Mouse (Mus musculus) cerebellum, postnatal 25 days (tissue): ENCODE data around the gene Lrrc29.

Source experiments
- DNase-seq, 2 experiments: peaks; one replicate each; pipeline ENCODE4 v3.0.0; 2021; ENCODE audit warnings: mixed read lengths in 2 of 2

Lrrc29 gene

DNA sequence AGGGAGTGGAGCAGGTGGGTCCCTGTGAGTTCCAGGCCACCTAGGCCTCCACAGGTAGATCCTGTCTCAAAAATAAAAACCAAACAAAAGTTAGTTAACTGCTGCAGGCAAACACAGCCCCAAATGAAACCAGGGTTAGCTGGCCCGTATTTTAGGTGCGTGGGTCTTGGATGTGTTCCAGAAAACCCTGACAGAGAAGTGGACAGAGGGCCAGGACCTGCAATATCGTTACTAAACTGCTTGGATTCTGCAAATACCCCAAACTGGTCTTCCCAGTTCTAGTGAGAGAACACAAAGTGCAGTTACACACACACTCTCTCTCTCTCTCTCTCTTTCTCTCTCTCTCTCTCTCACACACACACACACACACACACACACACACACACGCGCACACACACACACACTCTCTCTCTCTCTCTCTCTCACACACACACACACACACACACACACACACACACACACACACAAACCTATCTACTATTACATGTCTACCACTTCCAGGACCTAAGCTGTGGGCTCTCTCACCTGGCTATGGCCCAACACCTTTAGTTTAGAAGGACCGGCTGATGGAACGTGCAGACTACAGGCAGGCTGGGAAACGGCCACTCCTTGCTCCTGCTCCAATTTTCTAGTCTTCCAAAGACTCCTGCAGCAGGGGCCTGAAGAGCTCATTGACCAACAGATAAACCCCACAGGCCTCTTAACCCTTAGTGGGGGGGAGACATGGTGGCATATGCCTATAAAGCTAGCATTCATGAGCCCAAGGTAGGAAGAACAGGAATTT lies 17.9 kb upstream of the Lrrc29 start:
- DNase-seq, result no peak

DNA sequence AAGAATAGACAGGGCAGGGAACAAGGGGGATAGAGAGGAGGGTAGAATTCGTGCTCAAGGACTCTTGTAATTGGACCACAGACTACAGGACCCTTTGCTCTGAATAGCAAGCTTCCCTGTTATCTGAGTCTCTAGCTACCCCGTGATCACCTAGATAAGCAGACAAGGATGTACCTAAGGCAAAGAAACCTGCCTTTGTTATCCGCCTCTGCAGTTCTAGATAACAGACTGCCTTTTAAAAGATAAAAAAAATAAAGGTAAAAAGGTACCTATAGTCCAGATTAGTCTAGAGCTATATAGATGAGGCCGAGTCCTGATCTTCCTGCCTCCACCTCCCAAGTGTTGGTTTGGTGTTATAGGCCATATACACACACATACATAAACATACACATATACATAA lies 16.7 kb upstream of the Lrrc29 start:
- no peak for DNase-seq

DNA sequence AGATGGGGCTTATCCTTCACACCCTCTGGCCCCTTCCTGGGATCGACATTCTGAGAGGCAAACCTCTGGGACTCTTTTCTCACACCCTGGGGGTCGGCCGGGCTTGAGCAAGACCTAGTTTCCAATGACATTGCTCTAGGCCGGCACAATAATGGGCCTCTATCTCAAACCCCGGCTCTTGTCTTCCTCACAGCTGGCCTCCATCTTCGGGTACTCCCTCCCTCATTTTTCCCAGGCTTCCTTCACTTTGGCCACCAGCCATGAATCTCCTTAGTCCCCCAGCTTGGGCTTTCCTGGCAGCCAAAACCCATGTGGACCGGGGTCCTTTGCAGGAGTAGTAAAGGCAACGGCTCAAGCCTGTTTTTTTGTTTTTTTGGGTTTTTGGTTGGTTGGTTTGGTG lies 15.3 kb upstream of the Lrrc29 start:
- DNase-seq, result no peak

DNA sequence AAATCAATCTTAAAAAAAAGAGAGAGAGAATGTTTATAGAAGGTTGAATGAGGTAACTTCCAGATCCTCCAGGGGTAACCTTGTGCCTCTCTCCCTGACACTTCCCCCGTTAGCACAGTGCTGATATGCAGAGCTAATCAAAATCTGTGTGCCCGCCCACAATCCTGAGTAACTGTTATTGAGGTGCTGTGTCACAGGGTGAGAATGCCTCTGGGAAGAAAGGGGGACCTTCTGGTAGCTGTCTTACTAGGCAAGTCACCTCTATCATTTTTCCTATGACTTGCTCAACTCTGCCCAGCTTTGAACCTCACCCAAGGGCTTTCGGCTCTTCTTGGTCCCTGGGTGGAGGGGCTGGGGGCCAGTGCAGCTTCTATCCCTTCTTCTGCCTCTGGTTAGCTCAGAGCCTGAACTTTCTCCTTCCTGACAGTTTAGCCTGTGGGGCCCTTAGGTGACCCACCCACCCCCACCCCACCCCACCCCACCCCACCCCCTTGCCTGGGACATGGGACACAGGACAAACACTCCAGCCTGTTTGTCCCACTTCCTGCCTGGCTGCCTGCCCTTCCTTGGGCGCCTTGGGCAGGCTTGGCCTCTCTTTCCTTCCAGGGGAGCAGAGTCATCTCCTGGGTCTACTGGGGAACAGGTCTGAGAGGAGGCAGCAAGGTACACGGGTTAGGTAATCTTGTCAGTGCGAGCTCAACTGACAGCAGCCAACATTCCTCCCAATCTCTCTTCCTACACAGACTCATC lies 14.0 kb upstream of the Lrrc29 start:
- peak in 1 of 2 experiments; percentile 12 for DNase-seq

DNA sequence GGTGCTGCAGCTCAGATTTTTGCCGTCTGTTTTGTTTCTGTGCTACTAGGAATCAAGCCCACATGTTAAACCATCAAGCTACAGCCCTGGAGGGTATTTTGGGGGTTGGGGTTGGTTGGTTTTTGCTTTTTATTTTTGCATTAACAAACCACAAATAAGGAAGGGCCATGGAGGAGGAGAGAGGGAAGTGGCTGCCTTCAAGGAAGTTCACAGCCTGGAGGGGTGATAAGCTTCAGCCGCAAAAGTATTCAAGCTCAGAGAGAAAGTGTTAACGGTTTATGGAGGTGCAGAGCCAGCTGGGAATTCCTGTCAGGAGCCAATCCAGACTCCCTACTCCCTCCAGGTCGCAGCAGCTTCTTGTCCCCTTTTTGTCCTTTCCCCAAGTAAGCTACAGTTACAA lies 12.9 kb upstream of the Lrrc29 start:
- DNase-seq, result no peak

DNA sequence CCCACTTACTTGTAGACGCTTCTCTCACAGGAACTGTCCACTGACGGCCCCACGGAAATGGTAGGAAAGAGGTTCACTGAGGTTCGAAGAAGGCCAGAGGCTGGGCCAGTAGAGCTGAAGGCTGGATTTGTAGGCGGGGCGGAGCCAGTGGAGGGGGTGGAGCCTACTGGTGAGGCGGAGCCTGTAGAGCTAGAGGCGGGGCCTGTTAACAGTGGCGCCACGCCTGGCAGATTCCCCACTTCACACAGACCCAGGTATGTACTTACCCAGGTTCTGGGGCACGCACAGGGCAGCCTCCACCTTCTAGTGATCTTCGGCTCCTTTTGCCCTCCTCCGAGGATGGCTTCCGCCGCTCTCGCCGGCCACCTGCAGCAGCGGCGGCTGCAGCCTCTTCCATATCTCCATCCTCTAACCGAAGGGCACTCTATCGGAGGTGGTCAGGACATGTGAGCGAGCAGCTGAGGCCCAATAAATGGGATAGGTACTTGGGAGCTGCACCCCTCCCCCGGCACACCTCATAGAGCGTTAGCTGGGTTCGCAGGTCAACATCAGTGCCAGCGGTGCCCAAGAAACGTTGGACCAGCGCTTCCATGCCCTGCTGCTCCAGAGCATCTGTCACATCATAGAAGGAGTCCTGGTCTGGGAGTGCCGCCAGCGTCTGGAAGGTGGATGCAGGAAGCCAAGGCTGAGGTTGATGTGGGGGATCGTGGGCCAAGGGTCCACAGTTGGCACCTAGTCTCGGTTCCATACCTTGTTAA lies 10.5 kb upstream of the Lrrc29 start:
- peak in 1 of 2 experiments; percentile 34 for DNase-seq

DNA sequence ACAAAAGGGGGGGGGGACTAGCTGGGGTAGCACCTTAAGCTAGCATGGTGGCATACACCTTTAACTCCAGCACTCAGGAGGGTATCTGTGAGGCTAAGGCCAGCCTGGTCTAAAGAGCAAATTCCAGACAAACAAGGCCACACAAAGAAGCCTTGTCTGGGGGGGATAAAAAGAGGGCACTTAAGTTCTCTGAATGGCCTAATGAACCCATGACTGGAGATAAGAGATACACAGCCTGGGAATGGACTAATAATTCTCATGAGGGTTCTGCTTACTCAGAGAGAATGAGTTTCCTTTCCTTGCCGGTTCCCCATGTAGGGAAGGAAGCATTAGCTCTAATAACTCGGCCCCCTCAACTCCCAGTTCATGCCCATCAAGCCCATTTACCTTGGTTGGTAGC lies 6.4 kb upstream of the Lrrc29 start:
- no peak for DNase-seq

DNA sequence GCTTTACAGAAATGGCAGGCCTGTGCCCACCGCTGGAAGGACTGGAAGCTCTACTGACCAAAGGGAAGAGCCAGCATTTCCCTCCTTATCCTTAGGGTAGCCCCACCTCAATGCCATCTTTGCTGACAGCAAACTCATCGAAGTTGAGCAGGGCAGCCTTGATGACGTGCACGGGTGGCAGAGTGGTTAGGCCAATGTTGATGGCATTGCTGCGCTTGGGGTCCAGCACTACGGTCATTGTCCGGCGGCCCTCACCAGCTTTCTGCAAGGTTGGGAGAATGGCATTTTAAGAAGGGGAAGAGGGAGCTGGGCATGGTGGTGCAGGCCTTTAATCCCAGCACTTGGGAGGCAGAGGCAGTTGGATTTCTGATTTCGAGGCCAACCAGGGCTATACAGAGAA lies 5.9 kb upstream of the Lrrc29 start:
- no peak for DNase-seq

DNA sequence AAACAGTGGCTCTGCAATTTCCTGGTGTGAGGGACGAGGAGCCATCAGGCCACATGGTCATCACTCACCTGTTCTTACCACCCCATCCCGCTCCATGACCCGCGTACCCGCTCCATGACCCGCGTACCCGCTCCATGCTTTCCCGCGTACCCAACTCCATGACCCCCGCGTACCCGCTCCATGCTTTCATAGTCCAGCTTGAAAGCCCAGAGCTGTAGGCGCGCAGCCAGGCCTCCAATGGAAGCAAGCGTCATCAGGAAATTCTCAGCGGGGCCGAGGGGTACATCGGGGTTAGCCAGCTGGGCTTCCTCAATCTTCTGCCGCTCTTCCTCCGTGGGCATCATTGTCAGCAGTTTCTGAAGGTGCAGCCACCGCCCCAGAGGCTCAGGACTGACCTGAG lies 5.4 kb upstream of the Lrrc29 start:
- peak in 1 of 2 experiments; percentile 30 for DNase-seq

DNA sequence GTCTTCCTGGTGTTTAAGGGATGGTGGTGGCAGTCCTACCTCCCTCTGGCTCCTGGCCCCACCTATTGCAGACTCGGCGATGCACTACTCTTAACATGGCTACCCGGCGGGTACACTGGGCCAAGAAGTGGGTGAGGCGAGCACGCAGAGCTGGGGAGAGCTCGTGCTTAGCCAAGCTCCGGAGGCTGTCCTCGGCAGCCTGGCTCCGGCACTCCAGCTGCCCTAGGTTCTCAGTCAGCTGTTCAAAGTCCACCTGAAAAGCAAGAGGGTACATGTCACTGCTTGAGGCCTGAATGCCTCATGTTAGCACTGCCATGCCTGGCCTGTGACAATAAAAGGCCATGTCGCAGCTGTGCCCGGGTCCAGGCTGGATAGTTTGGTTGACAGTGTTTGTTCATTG lies 4.2 kb upstream of the Lrrc29 start:
- no peak for DNase-seq

DNA sequence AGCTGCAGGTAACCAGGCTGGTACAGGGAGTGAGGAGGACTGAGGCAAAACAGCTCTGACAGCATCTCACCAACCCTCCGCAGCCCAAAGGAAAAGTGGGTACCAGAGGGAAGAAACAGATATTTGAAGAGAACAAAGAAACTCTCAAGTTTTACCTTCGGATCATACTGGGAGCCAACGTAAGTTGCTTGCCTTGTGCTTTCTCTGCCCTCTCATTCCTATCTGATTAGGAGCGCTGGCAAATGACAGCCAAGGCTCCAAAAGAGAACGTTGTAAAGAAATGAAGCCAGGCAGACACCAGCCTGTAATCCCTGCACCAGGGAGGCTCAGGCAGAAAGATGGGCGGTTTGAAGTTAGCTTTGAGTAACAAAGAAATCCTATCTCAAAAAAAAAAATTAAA lies 890 bp upstream of the Lrrc29 start:
- peak in 1 of 2 experiments; percentile 16 for DNase-seq

DNA sequence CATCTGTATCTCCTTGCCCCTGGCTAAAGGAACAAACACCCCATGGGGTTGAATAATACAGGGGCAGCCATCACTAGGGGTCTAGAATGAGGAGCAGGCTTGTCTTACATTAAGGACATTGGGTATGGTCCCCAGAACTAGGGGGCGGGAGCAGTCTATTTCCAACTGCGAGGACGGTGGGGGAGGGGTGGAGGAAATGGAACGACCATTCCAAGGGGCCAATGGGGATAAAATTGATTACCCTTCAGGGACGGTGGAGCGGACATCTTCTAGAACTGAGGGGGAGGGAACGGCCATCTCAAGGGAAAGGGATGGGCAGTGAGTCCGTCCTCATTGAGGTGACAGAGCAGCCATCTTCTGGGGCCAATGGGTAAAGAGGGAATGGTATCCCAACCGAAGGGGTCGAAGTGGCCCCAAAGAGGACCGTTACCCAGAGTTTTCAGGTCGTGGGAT lies 411 bp downstream of the Lrrc29 start:
- DNase-seq, result peak in 1 of 2 experiments; percentile 60

DNA sequence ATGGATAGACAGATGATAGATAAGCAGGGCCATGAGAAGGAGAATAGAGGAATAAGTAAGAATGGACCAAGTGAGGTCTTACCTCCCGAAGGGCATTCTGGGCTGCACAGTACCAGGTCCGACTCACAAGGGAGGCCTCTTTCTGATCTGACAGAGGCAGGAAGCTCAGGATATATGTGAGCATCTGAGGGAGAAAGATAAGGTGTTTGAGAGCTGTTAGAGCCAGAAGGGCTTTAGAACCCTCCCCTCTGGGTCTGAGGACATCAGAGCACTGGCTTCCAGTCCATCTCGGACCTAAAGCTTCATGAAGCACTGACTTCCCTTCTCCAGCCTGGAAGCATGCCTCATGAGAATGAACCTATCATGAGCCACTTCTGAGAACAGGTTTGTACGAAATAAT lies 2.9 kb downstream of the Lrrc29 start:
- no peak for DNase-seq

DNA sequence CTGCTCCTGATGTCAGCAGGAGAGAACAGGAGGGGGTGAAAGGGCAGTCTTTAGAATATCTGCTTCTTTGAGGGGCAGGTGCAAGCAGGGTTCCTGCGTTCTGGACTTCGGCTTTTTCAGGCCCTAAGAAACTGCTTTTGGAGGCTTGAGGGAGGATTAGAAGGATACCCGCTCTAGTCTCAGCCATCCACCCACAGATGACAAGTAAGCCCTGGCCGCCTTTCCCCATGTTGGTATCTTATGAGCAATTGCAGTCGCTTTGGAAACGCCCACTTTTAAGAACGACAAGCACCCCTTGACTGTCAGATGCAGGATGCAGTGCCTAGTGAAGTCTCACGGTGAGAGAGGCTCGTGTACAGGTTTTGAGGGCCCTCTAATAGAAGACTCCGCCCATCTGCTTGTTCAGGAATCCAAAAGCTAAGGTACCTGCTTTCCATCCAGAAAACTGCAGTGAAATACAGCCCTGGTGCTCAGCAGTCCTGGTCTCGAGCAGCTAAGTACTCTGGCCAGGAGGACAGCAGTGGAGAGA lies 7.4 kb downstream of the Lrrc29 start:
- DNase-seq, result no peak

DNA sequence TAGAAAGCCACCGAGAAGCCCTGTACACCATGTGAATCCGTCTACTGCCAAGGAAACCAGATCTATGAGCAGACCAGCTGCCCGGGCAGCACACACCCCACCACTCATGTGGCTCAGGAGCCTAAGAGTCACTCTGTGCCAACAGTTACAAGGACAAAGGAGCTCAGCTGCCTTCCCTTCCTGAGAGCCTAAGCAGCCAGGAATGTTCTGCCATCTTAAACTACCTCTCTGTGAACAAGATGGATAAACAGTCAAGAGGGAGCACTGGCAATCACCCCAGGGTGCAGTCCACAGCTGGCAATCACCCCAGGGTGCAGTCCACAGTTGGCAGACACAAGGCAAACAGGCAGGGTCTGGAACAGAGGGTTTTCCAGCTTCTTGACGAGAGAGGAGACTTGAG lies 8.1 kb downstream of the Lrrc29 start:
- DNase-seq, result peak in 1 of 2 experiments; percentile 17

DNA sequence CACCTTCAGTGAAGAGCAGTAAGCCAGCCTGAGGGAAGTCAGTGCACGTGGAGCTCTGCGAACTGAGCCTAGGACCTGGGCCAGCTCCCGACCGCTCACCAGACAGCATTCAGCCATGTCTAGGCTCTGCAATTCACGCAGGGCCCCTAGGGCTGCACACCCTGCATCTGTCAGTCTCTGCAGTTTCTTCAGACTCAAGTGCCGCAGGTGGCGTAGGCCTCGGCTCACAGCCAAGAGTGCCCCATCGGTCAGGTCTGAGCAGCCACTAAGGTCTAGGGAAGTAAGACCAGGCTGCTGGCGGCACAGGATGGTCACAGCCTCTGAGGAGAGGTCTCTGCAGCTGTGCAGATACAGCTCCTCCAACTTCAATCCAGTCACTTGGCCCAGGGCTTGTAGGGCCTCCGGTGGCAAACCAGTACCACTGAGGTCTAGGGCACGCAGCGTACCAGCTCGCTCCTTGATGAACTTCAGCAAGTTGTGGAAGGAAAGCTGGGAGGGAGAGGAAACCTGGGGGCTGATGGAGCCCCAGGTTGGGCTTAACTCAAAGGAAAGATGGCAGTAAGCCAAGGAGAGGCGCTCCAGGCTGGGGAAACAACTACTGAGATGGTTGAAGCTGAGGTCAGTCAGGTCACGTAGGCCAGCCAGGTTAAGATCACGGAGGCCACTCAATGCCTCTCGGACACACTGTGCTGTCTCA lies 10.9 kb downstream of the Lrrc29 start:
- DNase-seq, result peak; percentile 64 to 70

DNA sequence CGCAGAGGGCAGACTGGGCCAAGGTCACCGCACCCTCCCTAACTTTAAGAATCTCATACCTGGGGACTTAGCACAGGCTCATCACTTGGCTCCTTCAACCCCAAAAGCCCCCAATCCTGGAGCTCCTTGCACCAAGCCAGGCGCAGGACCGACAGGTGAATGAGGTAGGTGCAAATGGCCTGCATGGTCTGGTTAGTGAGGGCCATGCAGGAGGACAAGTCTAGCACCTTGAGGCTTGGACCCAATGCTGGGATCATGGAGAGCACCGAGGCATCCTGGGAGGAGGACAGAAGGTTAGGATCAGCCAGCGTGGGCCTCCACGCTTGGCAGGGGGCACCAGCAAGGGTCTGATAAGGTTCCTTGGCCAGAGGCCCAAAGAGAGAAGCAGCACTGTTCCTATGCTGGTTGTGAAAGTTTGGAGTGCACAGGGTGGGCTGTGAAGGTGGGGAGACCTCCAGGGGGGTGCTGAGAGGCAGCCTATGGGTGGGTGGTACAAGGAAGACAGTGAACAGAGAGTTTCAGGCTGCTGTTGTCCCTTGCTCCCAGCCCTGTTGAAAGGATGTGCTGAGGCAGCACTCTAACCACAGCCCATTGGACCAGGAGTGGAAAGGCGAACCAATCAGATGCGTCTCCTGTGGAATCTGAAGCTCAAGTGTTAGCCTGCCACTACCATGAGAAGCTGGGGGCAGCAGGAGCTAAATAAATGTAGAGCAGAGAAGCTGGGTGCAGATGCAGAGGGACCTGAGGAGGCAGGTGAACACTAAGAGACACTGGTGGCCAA lies 12.3 kb downstream of the Lrrc29 start:
- DNase-seq, result peak in 1 of 2 experiments; percentile 21

DNA sequence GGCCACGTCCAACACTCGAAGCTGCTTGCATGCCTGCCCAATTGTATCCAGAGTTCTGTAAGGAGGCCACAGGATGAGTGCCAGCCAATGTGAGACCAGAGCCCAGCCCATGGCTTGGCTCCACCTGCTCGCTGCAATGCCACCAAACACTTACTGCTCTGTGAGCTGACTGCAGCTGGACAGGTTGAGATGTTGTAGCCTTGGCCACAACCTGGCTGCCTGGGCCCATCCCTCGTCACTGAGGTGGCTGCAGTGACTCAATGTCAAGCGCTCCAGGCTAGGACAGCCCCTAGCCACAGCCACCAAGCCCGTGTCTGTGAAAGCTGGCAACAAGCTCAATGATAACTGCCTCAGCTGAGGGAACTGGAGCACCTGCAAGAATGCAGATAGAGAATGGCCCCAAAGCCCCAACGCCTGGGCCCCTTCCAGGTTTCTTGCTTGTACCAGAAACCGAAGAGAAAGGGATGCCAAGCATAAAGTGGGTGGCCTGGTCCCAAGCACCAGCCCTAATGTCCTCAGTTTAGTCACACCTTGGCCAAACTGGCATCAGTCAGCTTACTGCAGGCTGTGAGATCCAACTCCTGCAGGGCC lies 13.1 kb downstream of the Lrrc29 start:
- DNase-seq, result peak; percentile 55 to 65

DNA sequence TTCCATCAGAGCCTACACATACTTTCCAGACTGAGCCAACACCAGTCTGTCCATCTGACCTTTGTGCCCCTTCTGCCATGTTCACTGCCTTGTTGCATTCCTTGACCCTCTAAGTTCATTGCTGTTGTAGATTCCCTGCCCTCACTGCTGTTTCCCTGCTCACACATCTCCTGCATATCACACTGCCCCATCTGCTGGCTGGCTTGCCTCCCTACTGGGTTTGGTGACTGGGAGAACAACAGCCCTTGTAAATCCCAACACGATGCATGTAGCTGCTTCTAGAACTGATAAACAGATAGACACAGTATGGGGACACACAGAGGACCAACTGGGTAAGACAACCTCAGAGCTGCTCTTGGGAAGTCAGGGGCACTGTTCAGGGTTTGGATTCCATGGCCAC lies 14.4 kb downstream of the Lrrc29 start:
- DNase-seq, result no peak

DNA sequence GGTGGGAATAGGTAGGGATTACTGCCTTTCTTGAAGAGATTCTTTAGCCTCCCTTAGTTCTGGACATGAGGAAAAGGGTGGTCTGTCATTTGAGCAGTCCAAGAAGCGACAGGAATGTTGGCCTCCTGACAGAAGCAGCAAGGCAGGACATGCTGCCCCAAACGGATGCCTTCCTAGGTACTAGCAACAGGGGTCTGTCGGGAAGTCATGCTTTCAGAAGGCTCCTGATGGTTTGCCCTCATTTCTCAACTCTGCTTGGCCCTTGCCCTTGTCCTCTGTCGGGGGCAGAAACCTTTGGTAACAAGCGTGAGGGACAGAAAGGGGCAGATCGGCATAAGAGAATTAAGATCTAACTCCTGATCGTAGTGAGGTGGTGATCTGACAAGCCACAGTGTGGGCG lies 16.0 kb downstream of the Lrrc29 start:
- peak; percentile 52 to 66 for DNase-seq

DNA sequence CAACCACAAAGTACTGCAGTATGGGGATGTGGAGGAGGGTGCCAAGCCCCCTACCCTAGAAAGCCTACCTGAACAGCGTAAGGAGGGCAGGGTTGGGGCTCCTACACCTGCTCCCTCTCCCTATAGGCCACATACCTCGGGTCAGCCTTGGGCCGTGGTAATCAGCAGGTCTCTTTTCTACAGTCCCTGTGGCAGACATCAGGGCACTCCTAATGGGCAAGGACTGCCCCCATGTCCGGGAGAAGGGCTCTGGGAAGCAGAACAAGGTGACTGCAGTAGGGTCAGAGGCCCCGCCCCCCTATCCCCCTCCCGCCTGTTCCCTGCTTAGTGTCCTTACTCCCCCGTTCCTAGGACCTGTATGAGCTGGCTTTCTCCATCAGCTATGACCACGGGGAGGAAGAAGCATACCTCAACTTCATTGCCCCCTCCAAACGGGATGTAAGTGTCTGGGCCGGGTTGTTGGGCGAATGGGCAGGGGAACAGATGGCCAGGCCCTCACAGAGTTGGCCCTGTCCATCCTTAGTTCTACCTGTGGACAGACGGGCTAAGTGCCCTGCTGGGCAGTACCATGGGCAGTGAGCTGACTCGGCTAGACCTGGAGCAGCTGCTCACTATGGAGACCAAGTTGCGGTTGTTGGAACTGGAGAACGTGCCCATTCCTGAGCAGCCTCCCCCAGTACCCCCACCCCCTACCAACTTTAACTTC lies 16.8 kb downstream of the Lrrc29 start:
- peak; percentile 95 to 96 for DNase-seq
